Mouse (Mus musculus) forebrain, postnatal 0 days (tissue): ENCODE measurements around the gene Hormad1. TPM values are rescaled to one million over a fixed set of nuclear protein-coding genes. Genes with fewer than 3 reads are reported as not detected.

Experiments
- ATAC-seq: fragments of 200-750 bp; cut with Nextera tagmentation; 2 replicates; pipeline ENCODE4 v1.8.0; 2017; ENCODE audit warnings: mild to moderate bottlenecking, moderate library complexity
- DNase-seq: peaks from one replicate; pipeline ENCODE4 v3.0.0-alpha.2; 2015
- H3K27ac ChIP-seq: fragments of 300-500 bp; sonication (generic); 2 replicates; pipeline ENCODE4 v1.5.1; 2014; ENCODE audit warnings: low read depth, mild to moderate bottlenecking, antibody characterized with exemption, low read length, moderate library complexity, mixed read lengths
- H3K27me3 ChIP-seq: fragments of 300-500 bp; sonication (generic); 2 replicates; pipeline ENCODE4 v1.6.1; 2014; ENCODE audit warnings: mild to moderate bottlenecking, low read length, mixed read lengths; ENCODE audit not compliant: insufficient read depth
- H3K36me3 ChIP-seq: fragments of 300-500 bp; sonication (generic); 2 replicates; pipeline ENCODE4 v1.6.1; 2014; ENCODE audit warnings: mild to moderate bottlenecking, moderate library complexity; ENCODE audit not compliant: insufficient read depth
- H3K4me1 ChIP-seq: fragments of 300-500 bp; sonication (generic); 2 replicates; pipeline ENCODE4 v1.6.1; 2014; ENCODE audit warnings: antibody characterized with exemption; ENCODE audit not compliant: insufficient read depth
- H3K4me2 ChIP-seq: fragments of 300-500 bp; sonication (generic); 2 replicates; pipeline ENCODE4 v1.6.1; 2014; ENCODE audit warnings: low read depth, mild to moderate bottlenecking, moderate library complexity
- H3K4me3 ChIP-seq: fragments of 300-500 bp; sonication (generic); 2 replicates; pipeline ENCODE4 v1.5.1; 2014; ENCODE audit warnings: low read depth, low read length, mixed read lengths
- H3K9ac ChIP-seq: fragments of 300-500 bp; sonication (generic); 2 replicates; pipeline ENCODE4 v1.6.1; 2014; ENCODE audit warnings: mild to moderate bottlenecking
- H3K9me3 ChIP-seq: fragments of 300-500 bp; sonication (generic); 2 replicates; pipeline ENCODE4 v1.6.1; 2016; ENCODE audit warnings: low read length
- CTCF ChIP-seq: sonication (generic); IDR thresholded peaks from 2 replicates; pipeline ENCODE4 v1.5.1; 2016; ENCODE audit warnings: antibody characterized with exemption, control low read depth, low read depth
- WGBS: fragments of 180-500 bp; shearing (Covaris S2); extraction: QIAGEN DNeasy Blood & Tissue Kit; methylation state at CpG from one replicate; pipeline ENCODE4 v1.1.7; 2014; 5-methylcytosine and 5-hydroxymethylcytosine counted together
- polyA plus RNA-seq: library from polyadenylated mRNA; unstranded; fragments of >200 nt; fragmentation: Nextera tagmentation; extraction: Ambion mirVana; gene quantifications from 2 replicates; pipeline ENCODE4 v1.2.1, GENCODE M21; 2015
- total RNA-seq: library from RNA; depleted of rRNA; stranded (reverse); fragments of >200 nt; gene quantifications from 2 replicates; pipeline ENCODE4 v1.2.3, GENCODE M21; 2014; rRNA removed

Hormad1 gene
- total and polyA plus RNA-seq, 2 experiments from 2014 or later = not detected

DNA sequence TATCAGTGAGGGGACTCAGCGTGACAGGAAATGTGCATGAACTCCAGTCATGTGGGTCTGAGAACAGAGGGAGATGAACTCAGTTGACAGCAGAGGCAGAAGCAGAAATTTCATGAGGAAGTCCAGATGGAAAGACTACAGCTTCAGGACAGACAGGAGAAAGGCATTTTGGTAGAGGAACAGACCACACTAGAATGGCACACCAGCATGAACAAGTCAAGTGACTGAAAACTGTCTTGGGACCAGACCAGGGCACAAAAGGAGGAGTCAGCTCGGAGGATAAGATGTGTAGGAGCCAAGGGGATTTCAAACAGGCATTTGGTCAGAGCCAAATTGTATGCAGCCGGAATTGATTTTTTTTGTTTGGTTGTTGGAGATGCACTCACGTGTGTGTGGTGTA lies 76.2 kb downstream of the Hormad1 start:
- WGBS = 83% methylated on average over 4 of the region's 4 CpGs
- H3K27ac ChIP-seq = no peak overlapping the region
- ATAC-seq = no peak
- DNase-seq = no peak
- no peak overlapping the region for H3K9ac ChIP-seq
- no peak overlapping the region for H3K4me3 ChIP-seq
- no peaks in the 10 kb centered on the region for H3K27me3 ChIP-seq
- H3K4me1 ChIP-seq = no peaks in the 10 kb centered on the region
- no peak overlapping the region for H3K4me2 ChIP-seq
- TF ChIP-seq CTCF = no peak
- peaks cover 57% of the 10 kb centered on the region for H3K36me3 ChIP-seq
- H3K9me3 ChIP-seq = no peaks in the 10 kb centered on the region

DNA sequence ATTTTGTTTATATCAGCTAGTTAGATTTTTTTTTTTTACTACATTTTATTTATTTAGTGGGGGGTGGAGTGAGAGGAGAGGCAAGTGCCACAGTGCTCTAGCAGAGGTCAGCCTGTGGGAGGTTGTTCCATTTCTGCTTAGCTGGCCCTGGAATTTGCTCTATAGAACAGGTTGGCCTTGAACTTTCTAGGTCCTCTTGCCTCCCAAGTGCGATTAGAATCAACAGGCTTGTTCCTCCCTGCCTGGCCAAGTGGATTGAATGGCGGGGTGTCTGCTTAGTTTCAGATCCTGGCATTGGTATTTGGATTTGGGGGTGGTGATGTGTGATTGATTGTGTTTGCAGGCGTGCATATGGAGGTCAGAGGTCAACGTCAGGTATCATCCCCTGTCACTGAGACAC lies 76.6 kb downstream of the Hormad1 start:
- ATAC-seq = no peak
- H3K4me2 ChIP-seq = no peak overlapping the region
- DNase-seq = no peak
- H3K9me3 ChIP-seq = no peaks in the 10 kb centered on the region
- peaks cover 54% of the 10 kb centered on the region for H3K36me3 ChIP-seq
- H3K27ac ChIP-seq = no peak overlapping the region
- 89% methylated on average over 4 of the region's 4 CpGs for WGBS
- no peaks in the 10 kb centered on the region for H3K27me3 ChIP-seq
- no peak for TF ChIP-seq CTCF
- no peak overlapping the region for H3K4me3 ChIP-seq
- no peak overlapping the region for H3K9ac ChIP-seq
- H3K4me1 ChIP-seq = no peaks in the 10 kb centered on the region

Other genes with a start within 250 kb of the Hormad1 start
- 59.4 and 72.6 TPM in 2 replicates for gene Cers2, start 244.9 kb upstream of the Hormad1 start, total RNA-seq
- gene Cers2, start 244.9 kb upstream of the Hormad1 start, polyA plus RNA-seq = 68.6 and 77.9 TPM in 2 replicates
- gene Setdb1, start 202.5 kb upstream of the Hormad1 start, total RNA-seq = 49.9 and 56.1 TPM in 2 replicates
- gene Setdb1, start 202.5 kb upstream of the Hormad1 start, polyA plus RNA-seq = 24.1 and 28.3 TPM in 2 replicates
- gene 4930558C23Rik, start 156.8 kb upstream of the Hormad1 start, total RNA-seq = not detected in 2 replicates
- gene 4930558C23Rik, start 156.8 kb upstream of the Hormad1 start, polyA plus RNA-seq = not detected in 2 replicates
- 14.2 and 14.7 TPM in 2 replicates for gene Arnt, start 125.3 kb upstream of the Hormad1 start, total RNA-seq
- gene Arnt, start 125.3 kb upstream of the Hormad1 start, polyA plus RNA-seq = 4.0 and 7.8 TPM in 2 replicates
- gene Ctsk, start 60.4 kb upstream of the Hormad1 start, total RNA-seq = 6.5 and 16.5 TPM in 2 replicates
- 8.6 and 10.1 TPM in 2 replicates for gene Ctsk, start 60.4 kb upstream of the Hormad1 start, polyA plus RNA-seq
- 17.3 and 20.3 TPM in 2 replicates for gene Ctss, start 32.9 kb upstream of the Hormad1 start, total RNA-seq
- gene Ctss, start 32.9 kb upstream of the Hormad1 start, polyA plus RNA-seq = 23.1 and 25.5 TPM in 2 replicates
- 23.2 and 28.5 TPM in 2 replicates for gene Golph3l, start 29.3 kb downstream of the Hormad1 start, total RNA-seq
- gene Golph3l, start 29.3 kb downstream of the Hormad1 start, polyA plus RNA-seq = 18.2 and 19.2 TPM in 2 replicates
- 140 and 146 TPM in 2 replicates for gene Ensa, start 65.3 kb downstream of the Hormad1 start, total RNA-seq
- gene Ensa, start 65.3 kb downstream of the Hormad1 start, polyA plus RNA-seq = 145 and 151 TPM in 2 replicates
- gene Mcl1, start 99.1 kb downstream of the Hormad1 start, total RNA-seq = 131 and 137 TPM in 2 replicates
- 42.9 and 46.6 TPM in 2 replicates for gene Mcl1, start 99.1 kb downstream of the Hormad1 start, polyA plus RNA-seq
- 0.81 and 1.8 TPM in 2 replicates for gene Adamtsl4, start 128.2 kb downstream of the Hormad1 start, total RNA-seq
- 0.67 and 2.0 TPM in 2 replicates for gene Adamtsl4, start 128.2 kb downstream of the Hormad1 start, polyA plus RNA-seq
- gene Ecm1, start 179.9 kb downstream of the Hormad1 start, total RNA-seq = 3.3 and 4.8 TPM in 2 replicates
- 8.3 and 8.7 TPM in 2 replicates for gene Ecm1, start 179.9 kb downstream of the Hormad1 start, polyA plus RNA-seq
- gene Tars2, start 200.5 kb downstream of the Hormad1 start, total RNA-seq = 40.2 and 52.6 TPM in 2 replicates
- gene Tars2, start 200.5 kb downstream of the Hormad1 start, polyA plus RNA-seq = 36.5 and 41.2 TPM in 2 replicates